Mouse (Mus musculus) myocyte (in vitro differentiated cells): Measurements from ENCODE around the gene Gm20388. TPM values are rescaled to one million over a fixed set of nuclear protein-coding genes. Genes with fewer than 3 reads are reported as not detected.

Experiments
- H3K27me3 ChIP-seq: one replicate; pipeline ENCODE4 v1.6.1; 2011; ENCODE audit not compliant: control insufficient read depth, insufficient read depth, insufficient read length
- H3K36me3 ChIP-seq: one replicate; pipeline ENCODE4 v1.6.1; 2011; ENCODE audit not compliant: control insufficient read depth, insufficient read depth
- H3K4me2 ChIP-seq: one replicate; pipeline ENCODE4 v1.6.1; 2011; ENCODE audit warnings: low read depth, control low read depth
- H3K4me3 ChIP-seq: one replicate; pipeline ENCODE4 v1.5.1; 2011; ENCODE audit warnings: mild to moderate bottlenecking, control low read depth, moderate library complexity
- H3K79me2 ChIP-seq: one replicate; pipeline ENCODE4 v1.6.1; 2011; ENCODE audit not compliant: control insufficient read depth, insufficient read depth
- H3ac ChIP-seq: one replicate; pipeline ENCODE4 v1.6.1; 2011; ENCODE audit not compliant: control insufficient read depth, insufficient read length
- CEBPB ChIP-seq: IDR thresholded peaks from 2 replicates; pipeline ENCODE4 v1.6.1; 2011; ENCODE audit warnings: mild to moderate bottlenecking, moderate library complexity; ENCODE audit not compliant: poor library complexity, insufficient read depth, severe bottlenecking
- E2F4 ChIP-seq: IDR thresholded peaks from one replicate; pipeline ENCODE4 v1.6.1; 2011; ENCODE audit warnings: mild to moderate bottlenecking, control low read depth, moderate library complexity; ENCODE audit not compliant: insufficient read depth
- MAX ChIP-seq: IDR thresholded peaks from one replicate; pipeline ENCODE4 v1.6.1; 2011; ENCODE audit warnings: low read depth, mild to moderate bottlenecking, control low read depth
- MYOD1 ChIP-seq, 3 experiments: IDR thresholded peaks; one replicate each; pipeline ENCODE4 v1.6.1; 2011; ENCODE audit warnings: control low read depth in 2 of 3, low read depth in 2 of 3, mild to moderate bottlenecking in 2 of 3, moderate library complexity in 1 of 3; ENCODE audit not compliant: insufficient read length in 2 of 3, control insufficient read depth in 1 of 3
- MYOG ChIP-seq, 3 experiments: IDR thresholded peaks; one replicate each; pipeline ENCODE4 v1.6.1; 2011; ENCODE audit warnings: control low read depth in 2 of 3, low read depth in 2 of 3, mild to moderate bottlenecking in 2 of 3; ENCODE audit not compliant: insufficient read length in 2 of 3, control insufficient read depth in 1 of 3, insufficient read depth in 1 of 3
- POLR2A ChIP-seq: IDR thresholded peaks from one replicate; pipeline ENCODE4 v1.6.1; 2011; ENCODE audit warnings: low read depth, mild to moderate bottlenecking, control low read depth, moderate library complexity; ENCODE audit not compliant: insufficient read length
- POLR2AphosphoS2 ChIP-seq: IDR thresholded peaks from one replicate; pipeline ENCODE4 v1.6.1; 2011; ENCODE audit warnings: low read depth, control low read depth; ENCODE audit not compliant: insufficient read length
- REST ChIP-seq: IDR thresholded peaks from one replicate; pipeline ENCODE4 v1.6.1; 2011; ENCODE audit warnings: mild to moderate bottlenecking, control low read depth, moderate library complexity; ENCODE audit not compliant: insufficient read depth, insufficient read length
- SRF ChIP-seq: IDR thresholded peaks from one replicate; pipeline ENCODE4 v1.6.1; 2011; ENCODE audit warnings: low read depth; ENCODE audit not compliant: control insufficient read depth, insufficient read length
- TCF12 ChIP-seq: IDR thresholded peaks from one replicate; pipeline ENCODE4 v1.6.1; 2011; ENCODE audit warnings: mild to moderate bottlenecking, control low read depth; ENCODE audit not compliant: poor library complexity, insufficient read depth, severe bottlenecking
- TCF3 ChIP-seq: IDR thresholded peaks from one replicate; pipeline ENCODE4 v1.6.1; 2011; ENCODE audit warnings: low read depth, control low read depth; ENCODE audit not compliant: insufficient read length
- USF1 ChIP-seq: IDR thresholded peaks from one replicate; pipeline ENCODE4 v1.6.1; 2011; ENCODE audit warnings: low read depth, mild to moderate bottlenecking, control low read depth, moderate library complexity
- polyA plus RNA-seq: library from polyadenylated mRNA; unstranded; fragments of >200 nt; fragmentation: generic; extraction: Trizol; gene quantifications from one replicate; pipeline ENCODE4 v1.2.1, GENCODE M21; 2012; ENCODE audit warnings: missing spikeins

Gene Gm20388
- polyA plus RNA-seq, 1 experiment, result 15.3 TPM

DNA sequence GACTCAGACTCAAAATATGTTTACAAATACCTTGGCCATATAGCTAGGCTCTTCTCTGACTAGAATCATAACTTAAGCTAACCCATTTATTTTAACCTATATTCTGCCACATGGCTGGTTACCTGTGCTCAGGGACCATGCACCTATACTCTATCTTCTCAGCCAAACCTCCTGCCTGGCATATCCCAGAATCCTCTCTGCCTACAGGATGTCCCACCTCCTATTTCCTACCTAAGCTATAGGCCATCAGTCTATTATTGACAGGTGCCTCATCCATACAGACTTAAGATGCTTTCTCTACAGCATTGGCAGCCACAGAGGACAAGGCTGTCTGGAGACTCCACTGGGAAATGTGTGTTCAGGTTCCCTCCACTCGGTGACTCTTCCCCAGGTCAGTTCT, 1468.7 kb downstream of the Gm20388 start:
- H3K4me3 ChIP-seq, result peak overlapping the region; percentile 5
- TF ChIP-seq TCF12 (no peak), USF1 (no peak), POLR2AphosphoS2 (no peak), MYOD1 (IDR thresholded peaks at IDR 0.05; ENCODE audit: control insufficient read depth in 1 of 3, insufficient read length in 2 of 3, low read depth in 2 of 3) (no peak), CEBPB (no peak), TCF3 (no peak), MYOG (IDR thresholded peaks at IDR 0.05; ENCODE audit: control insufficient read depth in 1 of 3, insufficient read depth in 1 of 3, insufficient read length in 2 of 3, low read depth in 2 of 3) (no peak)
- H3K36me3 ChIP-seq, result no peaks in the 10 kb centered on the region
- H3K27me3 ChIP-seq, result peaks cover 10% of the 10 kb centered on the region
- peak overlapping the region; percentile 60 for H3K4me2 ChIP-seq
- no peaks in the 10 kb centered on the region for H3K79me2 ChIP-seq
- no peak overlapping the region for H3ac ChIP-seq

DNA sequence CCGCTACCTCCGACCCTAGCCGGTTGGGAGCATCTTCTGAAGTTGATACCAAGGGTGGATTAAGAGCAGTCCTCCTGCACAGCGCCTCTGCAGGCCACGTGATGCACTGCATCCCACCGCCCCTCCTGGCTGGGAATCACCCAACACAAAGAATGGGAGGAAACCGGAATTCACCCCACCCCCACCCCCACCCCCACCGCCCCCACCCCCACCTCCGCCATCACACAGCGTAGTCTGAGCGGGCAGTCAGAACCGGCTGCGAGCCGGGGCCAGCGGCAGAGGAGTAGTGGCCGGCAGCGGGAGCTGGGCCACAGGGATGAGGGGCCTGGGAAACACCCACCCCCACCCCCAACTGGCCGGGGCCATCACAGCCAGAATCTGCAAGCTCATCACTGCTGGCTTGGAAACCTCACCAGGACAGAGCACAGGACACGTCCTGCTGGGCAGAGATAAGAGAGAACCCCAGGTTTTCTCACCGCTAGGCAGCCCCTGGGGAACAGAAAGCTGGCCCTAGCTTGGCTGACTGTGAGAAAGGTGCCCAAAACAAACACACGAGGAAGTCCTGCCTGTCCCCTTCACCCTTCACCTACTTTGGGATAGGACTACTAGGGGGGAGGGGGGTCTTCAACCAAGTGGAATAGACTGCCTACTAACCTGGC, 1472.1 kb downstream of the Gm20388 start:
- Histone ChIP-seq H3K4me3 (no peak overlapping the region), H3K36me3 (no peaks in the 10 kb centered on the region), H3K79me2 (no peaks in the 10 kb centered on the region), H3K27me3 (peaks cover 11% of the 10 kb centered on the region), H3ac (no peak overlapping the region), H3K4me2 (no peak overlapping the region)
- no peak for TF ChIP-seq TCF3
- TF ChIP-seq USF1, result peak; percentile 62

DNA sequence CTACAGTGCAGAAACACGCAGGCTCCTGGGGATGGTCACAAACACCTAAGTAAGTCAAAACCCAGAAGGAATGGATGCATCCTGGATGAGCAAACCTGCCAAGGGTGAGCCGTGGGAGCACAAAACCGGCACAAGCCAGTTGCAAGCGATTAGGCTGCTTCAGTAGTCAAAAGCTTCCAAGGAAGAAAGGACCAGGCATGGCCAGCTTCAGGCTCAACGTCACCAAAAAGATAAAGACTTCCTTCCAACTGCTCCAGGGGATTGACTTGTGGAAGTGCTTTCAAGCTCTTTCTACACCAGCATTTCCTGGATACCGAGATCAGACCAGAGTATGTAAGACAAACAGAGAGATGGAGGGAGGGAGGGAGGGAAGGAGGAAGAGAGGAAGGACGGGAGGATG, 1474.9 kb downstream of the Gm20388 start:
- Histone ChIP-seq H3ac (no peak overlapping the region), H3K79me2 (no peaks in the 10 kb centered on the region), H3K36me3 (no peaks in the 10 kb centered on the region), H3K4me2 (no peak overlapping the region), H3K4me3 (no peak overlapping the region), H3K27me3 (peaks cover 16% of the 10 kb centered on the region)
- TF ChIP-seq SRF (no peak), MAX (no peak), POLR2A (no peak), MYOD1 (IDR thresholded peaks at IDR 0.05; ENCODE audit: control insufficient read depth in 1 of 3, insufficient read length in 2 of 3, low read depth in 2 of 3) (no peak), CEBPB (no peak), MYOG (IDR thresholded peaks at IDR 0.05; ENCODE audit: control insufficient read depth in 1 of 3, insufficient read depth in 1 of 3, insufficient read length in 2 of 3, low read depth in 2 of 3) (no peak), TCF12 (no peak), E2F4 (no peak), TCF3 (no peak), POLR2AphosphoS2 (no peak), REST (no peak), USF1 (no peak)

DNA sequence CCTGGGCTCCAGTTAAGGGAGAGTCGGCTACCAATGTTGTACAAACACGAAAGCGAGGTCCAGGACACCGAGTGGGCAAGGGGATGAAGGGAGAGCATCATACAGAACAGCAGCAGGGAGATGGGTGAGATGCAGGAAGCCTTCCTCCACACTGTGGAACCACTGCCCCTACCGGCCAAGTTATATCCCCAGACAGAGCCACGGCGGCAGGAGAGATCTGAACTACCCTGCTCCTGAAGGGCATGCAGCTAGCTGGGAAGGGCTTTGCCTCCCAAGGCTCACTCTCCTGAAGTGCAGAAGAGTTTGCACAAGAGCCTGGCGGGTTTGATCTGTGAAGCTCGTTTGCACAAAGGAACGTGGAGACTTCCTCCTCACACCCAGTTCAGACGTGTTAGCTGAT, 1480.0 kb downstream of the Gm20388 start:
- Histone ChIP-seq H3K4me2 (no peak overlapping the region), H3K27me3 (peaks cover 28% of the 10 kb centered on the region), H3K79me2 (no peaks in the 10 kb centered on the region), H3ac (no peak overlapping the region), H3K4me3 (no peak overlapping the region), H3K36me3 (no peaks in the 10 kb centered on the region)
- TF ChIP-seq USF1 (no peak), POLR2AphosphoS2 (no peak), POLR2A (no peak), TCF12 (no peak), E2F4 (no peak), REST (no peak), CEBPB (no peak), MAX (no peak), TCF3 (no peak), SRF (no peak), MYOG (IDR thresholded peaks at IDR 0.05; ENCODE audit: control insufficient read depth in 1 of 3, insufficient read depth in 1 of 3, insufficient read length in 2 of 3, low read depth in 2 of 3) (no peak), MYOD1 (IDR thresholded peaks at IDR 0.05; ENCODE audit: control insufficient read depth in 1 of 3, insufficient read length in 2 of 3, low read depth in 2 of 3) (no peak)

DNA sequence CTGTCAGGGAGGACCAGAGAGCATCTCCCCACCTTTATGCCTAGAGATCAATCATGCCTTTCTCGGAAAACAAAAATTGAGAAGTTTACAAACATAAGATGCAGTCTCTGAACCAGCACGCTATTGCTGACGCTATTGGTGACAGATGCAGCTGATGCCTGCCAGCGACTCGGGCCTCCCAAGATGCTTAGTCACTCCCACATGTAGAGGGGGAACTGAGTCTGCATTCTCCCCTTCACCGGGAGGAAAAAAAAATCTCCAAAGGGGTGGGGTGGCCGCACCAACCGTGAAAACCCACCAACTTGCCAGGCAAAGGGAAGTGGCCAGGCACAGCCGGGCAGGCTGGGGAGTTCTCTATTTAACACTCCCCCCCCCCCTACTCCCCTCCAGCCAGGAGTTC, 1480.6 kb downstream of the Gm20388 start:
- no peak overlapping the region for H3K4me3 ChIP-seq
- no peaks in the 10 kb centered on the region for H3K79me2 ChIP-seq
- TF ChIP-seq USF1 (no peak), CEBPB (no peak), TCF3 (no peak), POLR2AphosphoS2 (no peak), REST (no peak), MYOD1 (IDR thresholded peaks at IDR 0.05; ENCODE audit: control insufficient read depth in 1 of 3, insufficient read length in 2 of 3, low read depth in 2 of 3) (no peak), MAX (no peak)
- H3K36me3 ChIP-seq, result no peaks in the 10 kb centered on the region
- H3K27me3 ChIP-seq, result peaks cover 33% of the 10 kb centered on the region
- H3K4me2 ChIP-seq, result no peak overlapping the region
- H3ac ChIP-seq, result no peak overlapping the region
